Mouse (Mus musculus): ENCODE data around the gene Srpk2. TPM values are rescaled to one million over a fixed set of nuclear protein-coding genes. Genes with fewer than 3 reads are reported as not detected.
"Not testable (repeated sequence)": the region's sequence is repeated elsewhere in the genome, so short reads cannot be mapped to it uniquely, and the experiment has no call there.

The Srpk2 gene
- total and polyA plus RNA-seq, 3 experiments, result 20.6 to 31.1 (median 23.3) TPM

GRCm38 (mm10) chr5:23453561-23453960 is 230.9 kb downstream of the Srpk2 start:
- DNase-seq (ENCODE audit: extremely low read depth); dilution Hi-C loops (cut with MboI; ENCODE audit: extremely low pct_ligation_motif_present, extremely low pct_unique_long_range_greater_than_20kb, low sequenced_read_pairs); H3K4me2 ChIP-seq (ENCODE audit: insufficient read depth, low read depth, poor library complexity, severe bottlenecking); H3K9ac ChIP-seq (ENCODE audit: insufficient read depth, low read depth); H3K9me3 ChIP-seq (replicated peaks; ENCODE audit: low read length); H3K27me3 ChIP-seq (replicated peaks); H3K4me3 ChIP-seq (replicated peaks in 1 of 3; ENCODE audit: low read depth in 2 of 3, low read length in 2 of 3, poor library complexity in 1 of 3); H3K27ac ChIP-seq (ENCODE audit: insufficient read depth, low read depth): not testable (repeated sequence)
- Histone ChIP-seq H3K79me2 (replicated peaks; ENCODE audit: control insufficient read depth, extremely low read depth, insufficient read depth, poor library complexity, severe bottlenecking) (peaks cover 59% of the 10 kb centered on the region), H3K36me3 (replicated peaks in 1 of 2; ENCODE audit: control insufficient read depth in 1 of 2, insufficient read depth in 1 of 2, low read length in 1 of 2) (peaks cover 23 to 49% of the 10 kb centered on the region in 2 experiments), H3K4me1 (ENCODE audit: control insufficient read depth in 1 of 2, insufficient read depth in 2 of 2) (peaks cover 0 to 12% of the 10 kb centered on the region in 2 experiments; a peak in 2 of 4 replicates)
- in situ Hi-C loops (cut with MboI; ENCODE audit: low pct_ligation_motif_present, low pct_unique_long_range_greater_than_20kb, low sequenced_read_pairs), result loop anchor here (5.0 kb wide), 1 partner anchor 36 kb away; no protein-coding TSS in a partner anchor

Other genes with a start within 250 kb of the Srpk2 start
- 35.3 and 47.2 TPM in 2 replicates for gene Pus7, start 99.1 kb upstream of the Srpk2 start, total RNA-seq (2012; rRNA removed)
- 62.9 and 66.9 TPM in 2 replicates for gene Pus7, start 99.1 kb upstream of the Srpk2 start, total RNA-seq (2014; rRNA removed)
- 61.9 and 74.7 TPM in 2 replicates for gene Pus7, start 99.1 kb upstream of the Srpk2 start, polyA plus RNA-seq (2012; ENCODE audit: insufficient read length, low read depth)
- gene Rint1, start 103.1 kb upstream of the Srpk2 start, total RNA-seq (2012; rRNA removed), result 16.2 and 18.2 TPM in 2 replicates
- 17.6 and 19.5 TPM in 2 replicates for gene Rint1, start 103.1 kb upstream of the Srpk2 start, total RNA-seq (2014; rRNA removed)
- gene Rint1, start 103.1 kb upstream of the Srpk2 start, polyA plus RNA-seq (2012; ENCODE audit: insufficient read length, low read depth), result 14.7 and 15.6 TPM in 2 replicates
- gene Tomm7, start 159.5 kb upstream of the Srpk2 start, total RNA-seq (2012; rRNA removed), result 184 and 201 TPM in 2 replicates
- 142 and 146 TPM in 2 replicates for gene Tomm7, start 159.5 kb upstream of the Srpk2 start, total RNA-seq (2014; rRNA removed)
- 133 and 162 TPM in 2 replicates for gene Tomm7, start 159.5 kb upstream of the Srpk2 start, polyA plus RNA-seq (2012; ENCODE audit: insufficient read length, low read depth)